Mouse (Mus musculus): ENCODE data around the gene Pfkl. TPM values are rescaled to one million over a fixed set of nuclear protein-coding genes. Genes with fewer than 3 reads are reported as not detected.
"Not testable (repeated sequence)": the region's sequence is repeated elsewhere in the genome, so short reads cannot be mapped to it uniquely, and the experiment has no call there.

Gene Pfkl
- polyA plus RNA-seq, 1 experiment: 61.1 TPM

- Histone ChIP-seq H3K4me3 (ENCODE audit: extremely low read depth, insufficient read depth, insufficient read length) (no peak overlapping the region), H3K36me3 (ENCODE audit: control insufficient read depth, insufficient read depth, low read length) (no peaks in the 10 kb centered on the region), H3K4me1 (ENCODE audit: control insufficient read depth, insufficient read depth, insufficient read length) (peaks cover under 1% of the 10 kb centered on the region; the same call in 1 of the 2 replicates), H3K27ac (ENCODE audit: insufficient read depth, low read length) (no peak overlapping the region), H3K27me3 (ENCODE audit: control insufficient read depth, insufficient read depth, low read length) (no peaks in the 10 kb centered on the region)
- TF ChIP-seq CTCF (IDR thresholded peaks at IDR 0.05; ENCODE audit: extremely low read depth, insufficient read depth, insufficient read length, insufficient replicate concordance) (no peak), POLR2A (IDR thresholded peaks at IDR 0.05; ENCODE audit: low read depth, low read length) (no peak)
- WGBS: 85% methylated on average over 1 of the region's 1 CpGs
- no peak for DNase-seq (ENCODE audit: low read depth in 1 of 2, low spot score in 2 of 2)
These were observed 5.6 kb upstream of the Pfkl start for GRCm38 (mm10) chr10:78015489-78015888.

DNA sequence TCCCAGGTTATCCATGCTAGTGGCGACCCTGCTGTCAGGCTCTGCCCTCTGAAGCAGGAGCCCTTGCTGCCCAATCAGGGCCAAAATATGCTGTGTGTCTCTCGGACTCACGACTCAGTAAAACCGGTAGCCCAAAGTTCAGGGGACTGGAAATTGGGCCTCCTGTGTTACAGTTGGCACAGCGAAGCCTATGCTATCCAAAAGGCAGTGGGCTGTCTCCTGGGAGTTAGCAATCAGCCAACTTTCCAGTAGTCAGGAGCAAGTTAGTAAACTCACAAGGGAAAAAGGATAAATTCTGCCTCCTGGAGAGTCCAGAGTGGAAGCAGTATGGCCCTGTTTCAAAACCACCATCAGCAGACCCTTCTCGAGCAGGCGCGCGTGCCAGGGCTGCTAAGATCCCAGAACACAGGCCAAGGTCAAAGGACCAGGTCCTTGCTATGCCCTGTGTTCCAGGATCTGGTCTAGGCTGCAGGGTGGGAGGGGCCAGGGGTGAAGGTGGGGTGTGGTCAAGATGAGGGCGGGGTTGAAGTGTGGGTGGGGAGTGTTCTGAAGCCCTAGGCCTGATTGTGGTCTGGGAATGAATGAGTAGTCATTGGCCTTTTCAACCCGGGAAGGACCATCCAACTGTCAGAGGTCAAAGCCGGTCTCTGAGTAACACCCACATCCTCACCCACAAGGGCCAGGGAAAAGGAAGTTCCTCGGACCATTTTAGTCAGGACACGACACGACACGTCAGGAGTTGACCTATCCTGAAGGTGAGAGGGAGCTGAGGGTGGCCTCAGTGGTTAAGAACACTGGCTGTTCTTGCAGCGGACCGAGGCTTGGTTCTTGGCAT lies 3.0 kb upstream of the Pfkl start:
- no peak for DNase-seq (ENCODE audit: low read depth in 1 of 2, low spot score in 2 of 2)
- WGBS: 93% methylated on average over 18 of the region's 18 CpGs
- H3K4me3 ChIP-seq (ENCODE audit: extremely low read depth, insufficient read depth, insufficient read length): no peak overlapping the region

DNA sequence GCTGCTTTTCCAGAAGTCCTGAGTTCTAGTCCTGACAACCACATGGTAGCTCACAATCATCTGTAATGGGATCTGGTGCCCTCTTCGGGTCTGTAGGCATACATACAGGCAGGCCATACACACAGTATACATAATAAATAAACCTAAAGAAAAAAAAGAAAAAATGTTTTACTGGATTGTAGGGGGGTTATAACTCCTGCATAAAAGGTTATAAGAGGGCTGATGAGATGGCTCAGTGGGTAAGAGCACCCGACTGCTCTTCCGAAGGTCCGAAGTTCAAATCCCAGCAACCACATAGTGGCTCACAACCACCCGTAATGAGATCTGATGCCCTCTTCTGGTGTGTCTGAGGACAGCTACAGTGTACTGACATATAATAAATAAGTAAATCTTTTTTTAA lies 1.2 kb upstream of the Pfkl start:
- H3K27me3 ChIP-seq (ENCODE audit: control insufficient read depth, insufficient read depth, low read length); H3K4me3 ChIP-seq (ENCODE audit: extremely low read depth, insufficient read depth, insufficient read length); H3K4me1 ChIP-seq (ENCODE audit: control insufficient read depth, insufficient read depth, insufficient read length); H3K36me3 ChIP-seq (ENCODE audit: control insufficient read depth, insufficient read depth, low read length); DNase-seq (ENCODE audit: low read depth in 1 of 2, low spot score in 2 of 2); H3K27ac ChIP-seq (ENCODE audit: insufficient read depth, low read length): not testable (repeated sequence)
- WGBS: 91% methylated on average over 5 of the region's 5 CpGs

More for the DNA sequence above, 3.0 kb upstream of the Pfkl start:
- TF ChIP-seq CTCF (IDR thresholded peaks at IDR 0.05; ENCODE audit: extremely low read depth, insufficient read depth, insufficient read length, insufficient replicate concordance): no peak
- TF ChIP-seq POLR2A (IDR thresholded peaks at IDR 0.05; ENCODE audit: low read depth, low read length): no peak
- H3K27me3 ChIP-seq (ENCODE audit: control insufficient read depth, insufficient read depth, low read length): no peaks in the 10 kb centered on the region
- H3K36me3 ChIP-seq (ENCODE audit: control insufficient read depth, insufficient read depth, low read length): no peaks in the 10 kb centered on the region
- H3K4me1 ChIP-seq (ENCODE audit: control insufficient read depth, insufficient read depth, insufficient read length): peaks cover 9% of the 10 kb centered on the region; the same call in 1 of the 2 replicates
- no peak overlapping the region for H3K27ac ChIP-seq (ENCODE audit: insufficient read depth, low read length)

DNA sequence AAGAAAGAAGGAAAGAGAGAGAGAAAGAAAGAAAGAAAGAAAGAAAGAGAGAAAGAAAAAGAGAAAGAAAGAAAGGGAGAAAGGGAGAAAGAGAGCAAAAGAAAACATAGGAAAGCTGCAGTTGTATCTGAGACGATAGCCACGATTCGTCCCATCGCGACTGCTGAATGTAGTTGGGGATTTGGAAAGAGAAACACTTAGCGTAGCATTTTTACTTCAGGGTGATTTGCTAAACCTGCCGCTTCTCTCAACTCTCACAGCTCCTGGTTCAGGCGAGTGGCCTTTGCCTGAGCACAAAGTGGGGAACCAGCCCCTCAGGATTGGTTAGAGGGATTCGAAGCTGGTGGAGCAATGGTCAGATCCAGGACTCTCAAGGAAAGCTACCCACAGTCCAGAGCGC lies 452 bp upstream of the Pfkl start:
- H3K4me3 ChIP-seq (ENCODE audit: extremely low read depth, insufficient read depth, insufficient read length): peak overlapping the region; percentile 11; the same call in 1 of the 2 replicates
- no peaks in the 10 kb centered on the region for H3K36me3 ChIP-seq (ENCODE audit: control insufficient read depth, insufficient read depth, low read length)
- H3K27me3 ChIP-seq (ENCODE audit: control insufficient read depth, insufficient read depth, low read length): no peaks in the 10 kb centered on the region
- TF ChIP-seq CTCF (IDR thresholded peaks at IDR 0.05; ENCODE audit: extremely low read depth, insufficient read depth, insufficient read length, insufficient replicate concordance) (no peak), POLR2A (IDR thresholded peaks at IDR 0.05; ENCODE audit: low read depth, low read length) (no peak)
- DNase-seq (ENCODE audit: low read depth in 1 of 2, low spot score in 2 of 2): no peak
- H3K4me1 ChIP-seq (ENCODE audit: control insufficient read depth, insufficient read depth, insufficient read length): peaks cover 9% of the 10 kb centered on the region; the same call in 1 of the 2 replicates
- H3K27ac ChIP-seq (ENCODE audit: insufficient read depth, low read length): no peak overlapping the region
- 11% methylated on average over 10 of the region's 10 CpGs for WGBS

- TF ChIP-seq CTCF (IDR thresholded peaks at IDR 0.05; ENCODE audit: extremely low read depth, insufficient read depth, insufficient read length, insufficient replicate concordance) (peak; percentile 65; the same call in 1 of the 2 replicates), POLR2A (IDR thresholded peaks at IDR 0.05; ENCODE audit: low read depth, low read length) (peak; percentile 48)
- WGBS: under 1% methylated on average over 56 of the region's 59 CpGs
- peaks cover 9% of the 10 kb centered on the region; the same call in 1 of the 2 replicates for H3K4me1 ChIP-seq (ENCODE audit: control insufficient read depth, insufficient read depth, insufficient read length)
- no peaks in the 10 kb centered on the region for H3K27me3 ChIP-seq (ENCODE audit: control insufficient read depth, insufficient read depth, low read length)
- peak overlapping the region; percentile 89 for H3K4me3 ChIP-seq (ENCODE audit: extremely low read depth, insufficient read depth, insufficient read length)
- H3K36me3 ChIP-seq (ENCODE audit: control insufficient read depth, insufficient read depth, low read length): no peaks in the 10 kb centered on the region
- DNase-seq (ENCODE audit: low read depth in 1 of 2, low spot score in 2 of 2): peak; percentile 88 to 96
- peak overlapping the region; percentile 98 for H3K27ac ChIP-seq (ENCODE audit: insufficient read depth, low read length)
These were observed 519 bp downstream of the Pfkl start for GRCm38 (mm10) chr10:78009184-78009944.

DNA sequence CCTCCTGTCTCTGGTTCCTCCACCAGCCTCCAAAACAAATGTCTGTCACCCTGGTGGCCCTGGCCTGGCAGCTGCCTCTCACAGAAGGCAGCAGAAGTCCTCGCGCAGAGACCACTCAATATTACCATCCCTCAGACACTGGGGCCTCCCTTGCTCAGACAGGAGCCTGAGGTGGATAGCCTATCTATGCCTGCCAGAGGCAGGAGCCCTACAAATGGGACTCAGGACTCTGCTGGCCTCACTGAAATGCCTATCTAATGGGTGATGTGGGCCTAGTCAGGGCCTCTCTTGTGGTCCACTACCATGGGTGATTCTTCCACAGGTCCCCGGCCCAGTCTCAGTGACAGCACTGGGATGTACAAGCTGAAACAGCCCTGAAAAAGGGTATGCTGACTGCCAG lies 1.7 kb downstream of the Pfkl start:
- Histone ChIP-seq H3K27me3 (ENCODE audit: control insufficient read depth, insufficient read depth, low read length) (no peaks in the 10 kb centered on the region), H3K36me3 (ENCODE audit: control insufficient read depth, insufficient read depth, low read length) (no peaks in the 10 kb centered on the region), H3K4me1 (ENCODE audit: control insufficient read depth, insufficient read depth, insufficient read length) (peaks cover 9% of the 10 kb centered on the region; the same call in 1 of the 2 replicates), H3K4me3 (ENCODE audit: extremely low read depth, insufficient read depth, insufficient read length) (no peak overlapping the region), H3K27ac (ENCODE audit: insufficient read depth, low read length) (no peak overlapping the region)
- TF ChIP-seq POLR2A (IDR thresholded peaks at IDR 0.05; ENCODE audit: low read depth, low read length) (no peak), CTCF (IDR thresholded peaks at IDR 0.05; ENCODE audit: extremely low read depth, insufficient read depth, insufficient read length, insufficient replicate concordance) (no peak)
- 74% methylated on average over 3 of the region's 3 CpGs for WGBS
- no peak for DNase-seq (ENCODE audit: low read depth in 1 of 2, low spot score in 2 of 2)
